Mouse (Mus musculus) neural tube, embryonic 15.5 days (tissue): ENCODE results near the gene Usp4. TPM values are rescaled to one million over a fixed set of nuclear protein-coding genes. Genes with fewer than 3 reads are reported as not detected.
A peak's percentile ranks its signal among the peaks of the same experiment; 100 is the strongest.

Source experiments
- ATAC-seq: fragments of 200-750 bp; cut with Nextera tagmentation; 2 replicates; pipeline ENCODE4 v1.8.0; 2017; ENCODE audit warnings: mild to moderate bottlenecking, moderate TSS enrichment, moderate library complexity; ENCODE audit not compliant: low FRiP score
- H3K27ac ChIP-seq: fragments of 300-500 bp; sonication (generic); replicated peaks from 2 replicates; pipeline ENCODE4 v1.5.1; 2015; ENCODE audit warnings: mild to moderate bottlenecking, inconsistent platforms
- H3K27me3 ChIP-seq: fragments of 300-500 bp; sonication (generic); replicated peaks from 2 replicates; pipeline ENCODE4 v1.6.1; 2015; ENCODE audit warnings: inconsistent platforms
- H3K36me3 ChIP-seq: fragments of 300-500 bp; sonication (generic); 2 replicates; pipeline ENCODE4 v1.6.1; 2015; ENCODE audit warnings: inconsistent platforms
- H3K4me1 ChIP-seq: fragments of 300-500 bp; sonication (generic); 2 replicates; pipeline ENCODE4 v1.6.1; 2015; ENCODE audit warnings: inconsistent platforms
- H3K4me2 ChIP-seq: fragments of 300-500 bp; sonication (generic); 2 replicates; pipeline ENCODE4 v1.6.1; 2015; ENCODE audit warnings: inconsistent platforms, mild to moderate bottlenecking, moderate library complexity
- H3K4me3 ChIP-seq: fragments of 300-500 bp; sonication (generic); replicated peaks from 2 replicates; pipeline ENCODE4 v1.5.1; 2015; ENCODE audit warnings: mild to moderate bottlenecking, inconsistent platforms
- H3K9ac ChIP-seq: fragments of 300-500 bp; sonication (generic); replicated peaks from 2 replicates; pipeline ENCODE4 v1.6.1; 2015; ENCODE audit warnings: mild to moderate bottlenecking, inconsistent platforms
- H3K9me3 ChIP-seq: fragments of 300-500 bp; sonication (generic); replicated peaks from 2 replicates; pipeline ENCODE4 v1.6.1; 2016; ENCODE audit warnings: inconsistent platforms
- WGBS: fragments of 180-500 bp; shearing (Covaris S2); methylation state at CpG from one replicate; pipeline ENCODE4 v1.1.7; 2015; ENCODE audit warnings: mixed read lengths; 5-methylcytosine and 5-hydroxymethylcytosine counted together
- polyA plus RNA-seq: library from polyadenylated mRNA; unstranded; fragments of >200 nt; fragmentation: Nextera tagmentation; extraction: Ambion mirVana; gene quantifications from 2 replicates; pipeline ENCODE4 v1.2.1, GENCODE M21; 2015

Gene Usp4
- polyA plus RNA-seq, 1 experiment from 2014 or later: 110 TPM

- Histone ChIP-seq H3K27ac (no peak overlapping the region), H3K36me3 (no peaks in the 10 kb centered on the region), H3K4me1 (peaks cover 37% of the 10 kb centered on the region), H3K27me3 (no peaks in the 10 kb centered on the region), H3K9ac (no peak overlapping the region), H3K4me3 (no peak overlapping the region), H3K4me2 (no peak overlapping the region), H3K9me3 (no peaks in the 10 kb centered on the region)
- 92% methylated on average over 1 of the region's 1 CpGs for WGBS
- no peak for ATAC-seq
Observed at GRCm38 (mm10) chr9:108343835-108344234, 3.8 kb upstream of the Usp4 start.

GRCm38 (mm10) chr9:108344471-108344870 lies 3.2 kb upstream of the Usp4 start:
- Histone ChIP-seq H3K27me3 (no peaks in the 10 kb centered on the region), H3K4me2 (no peak overlapping the region), H3K27ac (no peak overlapping the region), H3K4me1 (peaks cover 42% of the 10 kb centered on the region), H3K9ac (no peak overlapping the region), H3K36me3 (no peaks in the 10 kb centered on the region), H3K9me3 (no peaks in the 10 kb centered on the region), H3K4me3 (no peak overlapping the region)
- no peak for ATAC-seq
- 88% methylated on average over 4 of the region's 4 CpGs for WGBS

- Histone ChIP-seq H3K27me3 (no peaks in the 10 kb centered on the region), H3K9me3 (no peaks in the 10 kb centered on the region), H3K27ac (peak overlapping the region; percentile 98), H3K9ac (peak overlapping the region; percentile 90), H3K4me2 (peak overlapping the region; percentile 77), H3K4me3 (peak overlapping the region; percentile 75), H3K4me1 (peaks cover 27% of the 10 kb centered on the region), H3K36me3 (peaks cover 21% of the 10 kb centered on the region)
- 5% methylated on average over 11 of the region's 11 CpGs for WGBS
- ATAC-seq: peak; percentile 0; the same call in 1 of the 2 replicates
Observed at GRCm38 (mm10) chr9:108347024-108347423, 629 bp upstream of the Usp4 start.

GRCm38 (mm10) chr9:108348290-108348680 lies 632 bp downstream of the Usp4 start:
- Histone ChIP-seq H3K36me3 (peaks cover 34% of the 10 kb centered on the region), H3K4me1 (peaks cover 27% of the 10 kb centered on the region), H3K9me3 (no peaks in the 10 kb centered on the region), H3K4me3 (peak overlapping the region; percentile 75), H3K9ac (peak overlapping the region; percentile 90), H3K27ac (peak overlapping the region; percentile 98), H3K4me2 (peak overlapping the region; percentile 77), H3K27me3 (no peaks in the 10 kb centered on the region)
- peak; percentile 10 for ATAC-seq
- 6% methylated on average over 14 of the region's 14 CpGs for WGBS

- Histone ChIP-seq H3K36me3 (peaks cover 48% of the 10 kb centered on the region), H3K9me3 (no peaks in the 10 kb centered on the region), H3K4me1 (peaks cover 27% of the 10 kb centered on the region), H3K27me3 (no peaks in the 10 kb centered on the region), H3K4me2 (no peak overlapping the region), H3K9ac (no peak overlapping the region), H3K27ac (no peak overlapping the region), H3K4me3 (no peak overlapping the region)
- no peak for ATAC-seq
- 98% methylated on average over 4 of the region's 4 CpGs for WGBS
Observed at GRCm38 (mm10) chr9:108349727-108350126, 2.1 kb downstream of the Usp4 start.

- Histone ChIP-seq H3K4me1 (no peaks in the 10 kb centered on the region), H3K9ac (no peak overlapping the region), H3K36me3 (peaks cover 86% of the 10 kb centered on the region), H3K4me2 (no peak overlapping the region), H3K9me3 (no peaks in the 10 kb centered on the region), H3K27ac (no peak overlapping the region), H3K4me3 (no peak overlapping the region), H3K27me3 (no peaks in the 10 kb centered on the region)
- ATAC-seq: no peak
- 95% methylated on average over 9 of the region's 9 CpGs for WGBS
Observed at GRCm38 (mm10) chr9:108378234-108378633, 30.6 kb downstream of the Usp4 start.

GRCm38 (mm10) chr9:108378736-108379135 lies 31.1 kb downstream of the Usp4 start:
- H3K36me3 ChIP-seq: peaks cover 86% of the 10 kb centered on the region
- no peak overlapping the region for H3K27ac ChIP-seq
- H3K4me3 ChIP-seq: no peak overlapping the region
- no peaks in the 10 kb centered on the region for H3K4me1 ChIP-seq
- 88% methylated on average over 5 of the region's 5 CpGs for WGBS
- no peak for ATAC-seq
- no peak overlapping the region for H3K4me2 ChIP-seq
- H3K27me3 ChIP-seq: no peaks in the 10 kb centered on the region
- no peaks in the 10 kb centered on the region for H3K9me3 ChIP-seq
- H3K9ac ChIP-seq: no peak overlapping the region

GRCm38 (mm10) chr9:108379294-108379693 lies 31.6 kb downstream of the Usp4 start:
- no peak overlapping the region for H3K9ac ChIP-seq
- no peaks in the 10 kb centered on the region for H3K9me3 ChIP-seq
- no peaks in the 10 kb centered on the region for H3K4me1 ChIP-seq
- H3K27me3 ChIP-seq: no peaks in the 10 kb centered on the region
- no peak overlapping the region for H3K4me3 ChIP-seq
- 86% methylated on average over 4 of the region's 4 CpGs for WGBS
- H3K36me3 ChIP-seq: peaks cover 86% of the 10 kb centered on the region
- H3K27ac ChIP-seq: no peak overlapping the region
- ATAC-seq: no peak
- no peak overlapping the region for H3K4me2 ChIP-seq

GRCm38 (mm10) chr9:108381382-108381781 lies 33.7 kb downstream of the Usp4 start:
- no peaks in the 10 kb centered on the region for H3K4me1 ChIP-seq
- no peaks in the 10 kb centered on the region for H3K27me3 ChIP-seq
- no peak overlapping the region for H3K4me2 ChIP-seq
- H3K36me3 ChIP-seq: peaks cover 85% of the 10 kb centered on the region
- H3K9ac ChIP-seq: no peak overlapping the region
- H3K4me3 ChIP-seq: no peak overlapping the region
- 95% methylated on average over 9 of the region's 9 CpGs for WGBS
- no peak overlapping the region for H3K27ac ChIP-seq
- no peaks in the 10 kb centered on the region for H3K9me3 ChIP-seq
- no peak for ATAC-seq

GRCm38 (mm10) chr9:108385006-108385405 lies 37.4 kb downstream of the Usp4 start:
- Histone ChIP-seq H3K27me3 (no peaks in the 10 kb centered on the region), H3K36me3 (peaks cover 88% of the 10 kb centered on the region), H3K4me1 (no peaks in the 10 kb centered on the region), H3K4me2 (no peak overlapping the region), H3K4me3 (no peak overlapping the region), H3K27ac (no peak overlapping the region), H3K9me3 (no peaks in the 10 kb centered on the region), H3K9ac (no peak overlapping the region)
- no peak for ATAC-seq
- WGBS: 92% methylated on average over 7 of the region's 7 CpGs

GRCm38 (mm10) chr9:108386816-108387215 lies 39.2 kb downstream of the Usp4 start:
- Histone ChIP-seq H3K9ac (no peak overlapping the region), H3K36me3 (peaks cover 90% of the 10 kb centered on the region), H3K27me3 (no peaks in the 10 kb centered on the region), H3K27ac (no peak overlapping the region), H3K9me3 (no peaks in the 10 kb centered on the region), H3K4me3 (no peak overlapping the region), H3K4me2 (no peak overlapping the region), H3K4me1 (no peaks in the 10 kb centered on the region)
- 88% methylated on average over 4 of the region's 4 CpGs for WGBS
- no peak for ATAC-seq

- H3K4me3 ChIP-seq: no peak overlapping the region
- no peaks in the 10 kb centered on the region for H3K9me3 ChIP-seq
- H3K36me3 ChIP-seq: peaks cover 90% of the 10 kb centered on the region
- H3K9ac ChIP-seq: no peak overlapping the region
- no peaks in the 10 kb centered on the region for H3K27me3 ChIP-seq
- H3K4me1 ChIP-seq: no peaks in the 10 kb centered on the region
- no peak overlapping the region for H3K27ac ChIP-seq
- H3K4me2 ChIP-seq: no peak overlapping the region
- WGBS: 84% methylated on average over 10 of the region's 10 CpGs
- ATAC-seq: no peak
Observed at GRCm38 (mm10) chr9:108388601-108389000, 40.9 kb downstream of the Usp4 start.

- H3K4me1 ChIP-seq: no peaks in the 10 kb centered on the region
- H3K27me3 ChIP-seq: no peaks in the 10 kb centered on the region
- no peak overlapping the region for H3K4me3 ChIP-seq
- H3K36me3 ChIP-seq: peaks cover 84% of the 10 kb centered on the region
- no peaks in the 10 kb centered on the region for H3K9me3 ChIP-seq
- no peak for ATAC-seq
- H3K27ac ChIP-seq: no peak overlapping the region
- WGBS: 86% methylated on average over 6 of the region's 6 CpGs
- no peak overlapping the region for H3K9ac ChIP-seq
- no peak overlapping the region for H3K4me2 ChIP-seq
Observed at GRCm38 (mm10) chr9:108389220-108389619, 41.6 kb downstream of the Usp4 start.
